Mouse (Mus musculus) myocyte (in vitro differentiated cells): ENCODE measurements around the gene Abcb10. TPM values are rescaled to one million over a fixed set of nuclear protein-coding genes. Genes with fewer than 3 reads are reported as not detected.

Source experiments
- H3K27me3 ChIP-seq: one replicate; pipeline ENCODE4 v1.6.1; 2011; ENCODE audit not compliant: control insufficient read depth, insufficient read depth, insufficient read length
- H3K36me3 ChIP-seq: one replicate; pipeline ENCODE4 v1.6.1; 2011; ENCODE audit not compliant: control insufficient read depth, insufficient read depth
- H3K4me2 ChIP-seq: one replicate; pipeline ENCODE4 v1.6.1; 2011; ENCODE audit warnings: low read depth, control low read depth
- H3K4me3 ChIP-seq: one replicate; pipeline ENCODE4 v1.5.1; 2011; ENCODE audit warnings: mild to moderate bottlenecking, control low read depth, moderate library complexity
- H3K79me2 ChIP-seq: one replicate; pipeline ENCODE4 v1.6.1; 2011; ENCODE audit not compliant: control insufficient read depth, insufficient read depth
- H3ac ChIP-seq: one replicate; pipeline ENCODE4 v1.6.1; 2011; ENCODE audit not compliant: control insufficient read depth, insufficient read length
- CEBPB ChIP-seq: IDR thresholded peaks from 2 replicates; pipeline ENCODE4 v1.6.1; 2011; ENCODE audit warnings: mild to moderate bottlenecking, moderate library complexity; ENCODE audit not compliant: poor library complexity, insufficient read depth, severe bottlenecking
- E2F4 ChIP-seq: IDR thresholded peaks from one replicate; pipeline ENCODE4 v1.6.1; 2011; ENCODE audit warnings: mild to moderate bottlenecking, control low read depth, moderate library complexity; ENCODE audit not compliant: insufficient read depth
- MAX ChIP-seq: IDR thresholded peaks from one replicate; pipeline ENCODE4 v1.6.1; 2011; ENCODE audit warnings: low read depth, mild to moderate bottlenecking, control low read depth
- MYOD1 ChIP-seq, 3 experiments: IDR thresholded peaks; one replicate each; pipeline ENCODE4 v1.6.1; 2011; ENCODE audit warnings: control low read depth in 2 of 3, low read depth in 2 of 3, mild to moderate bottlenecking in 2 of 3, moderate library complexity in 1 of 3; ENCODE audit not compliant: insufficient read length in 2 of 3, control insufficient read depth in 1 of 3
- MYOG ChIP-seq, 3 experiments: IDR thresholded peaks; one replicate each; pipeline ENCODE4 v1.6.1; 2011; ENCODE audit warnings: control low read depth in 2 of 3, low read depth in 2 of 3, mild to moderate bottlenecking in 2 of 3; ENCODE audit not compliant: insufficient read length in 2 of 3, control insufficient read depth in 1 of 3, insufficient read depth in 1 of 3
- POLR2A ChIP-seq: IDR thresholded peaks from one replicate; pipeline ENCODE4 v1.6.1; 2011; ENCODE audit warnings: low read depth, mild to moderate bottlenecking, control low read depth, moderate library complexity; ENCODE audit not compliant: insufficient read length
- POLR2AphosphoS2 ChIP-seq: IDR thresholded peaks from one replicate; pipeline ENCODE4 v1.6.1; 2011; ENCODE audit warnings: low read depth, control low read depth; ENCODE audit not compliant: insufficient read length
- REST ChIP-seq: IDR thresholded peaks from one replicate; pipeline ENCODE4 v1.6.1; 2011; ENCODE audit warnings: mild to moderate bottlenecking, control low read depth, moderate library complexity; ENCODE audit not compliant: insufficient read depth, insufficient read length
- SRF ChIP-seq: IDR thresholded peaks from one replicate; pipeline ENCODE4 v1.6.1; 2011; ENCODE audit warnings: low read depth; ENCODE audit not compliant: control insufficient read depth, insufficient read length
- TCF12 ChIP-seq: IDR thresholded peaks from one replicate; pipeline ENCODE4 v1.6.1; 2011; ENCODE audit warnings: mild to moderate bottlenecking, control low read depth; ENCODE audit not compliant: poor library complexity, insufficient read depth, severe bottlenecking
- TCF3 ChIP-seq: IDR thresholded peaks from one replicate; pipeline ENCODE4 v1.6.1; 2011; ENCODE audit warnings: low read depth, control low read depth; ENCODE audit not compliant: insufficient read length
- USF1 ChIP-seq: IDR thresholded peaks from one replicate; pipeline ENCODE4 v1.6.1; 2011; ENCODE audit warnings: low read depth, mild to moderate bottlenecking, control low read depth, moderate library complexity
- polyA plus RNA-seq: library from polyadenylated mRNA; unstranded; fragments of >200 nt; fragmentation: generic; extraction: Trizol; gene quantifications from one replicate; pipeline ENCODE4 v1.2.1, GENCODE M21; 2012; ENCODE audit warnings: missing spikeins

Gene Abcb10
- polyA plus RNA-seq, 1 experiment, result 11.0 TPM

DNA sequence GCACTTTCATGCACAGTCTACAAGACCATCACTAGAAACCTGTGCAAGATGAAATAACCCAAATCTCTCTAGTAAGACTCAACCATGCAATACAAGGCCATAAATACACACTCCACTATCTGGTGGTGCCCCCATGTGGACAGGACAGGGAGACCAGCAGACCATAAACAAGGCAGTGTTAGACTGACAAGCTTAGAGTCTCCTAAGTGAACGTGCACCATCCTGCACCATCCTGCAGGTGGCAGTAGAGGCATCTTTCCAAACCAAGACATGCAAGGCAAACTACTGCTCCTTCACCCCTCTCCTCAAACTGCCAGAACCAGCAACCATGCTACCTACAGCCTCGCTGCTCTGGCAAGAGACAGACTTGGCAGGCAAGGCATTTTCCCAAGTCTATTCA lies 58.2 kb downstream of the Abcb10 start:
- H3K27me3 ChIP-seq, result no peaks in the 10 kb centered on the region
- H3K36me3 ChIP-seq, result peaks cover 19% of the 10 kb centered on the region
- H3ac ChIP-seq, result no peak overlapping the region
- H3K4me2 ChIP-seq, result no peak overlapping the region
- TF ChIP-seq TCF3, result no peak
- peak; percentile 50 for TF ChIP-seq SRF
- H3K4me3 ChIP-seq, result no peak overlapping the region
- H3K79me2 ChIP-seq, result no peaks in the 10 kb centered on the region

DNA sequence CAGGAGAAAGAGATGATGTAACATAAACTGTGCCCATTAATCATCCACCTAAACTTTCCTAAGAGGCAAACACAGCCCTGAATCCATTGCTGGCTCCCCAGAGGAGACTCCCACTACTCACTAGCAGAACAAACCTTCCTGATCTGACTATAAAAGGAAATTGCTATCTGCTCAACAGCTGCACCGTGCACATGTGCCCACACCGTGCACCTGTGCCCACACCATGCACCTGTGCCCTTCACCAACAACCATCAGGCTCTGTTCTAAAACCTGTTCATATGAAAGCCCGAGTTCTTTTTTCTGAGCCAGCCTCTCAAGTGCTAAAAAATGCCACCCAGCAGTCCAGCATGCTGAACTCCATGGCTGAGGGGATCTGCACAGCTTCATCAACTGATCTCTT lies 68.3 kb downstream of the Abcb10 start:
- Histone ChIP-seq H3K36me3 (peaks cover 27% of the 10 kb centered on the region), H3K4me2 (no peak overlapping the region), H3ac (no peak overlapping the region), H3K79me2 (no peaks in the 10 kb centered on the region), H3K4me3 (no peak overlapping the region), H3K27me3 (no peaks in the 10 kb centered on the region)
- TF ChIP-seq MYOG (IDR thresholded peaks at IDR 0.05; ENCODE audit: control insufficient read depth in 1 of 3, insufficient read depth in 1 of 3, insufficient read length in 2 of 3, low read depth in 2 of 3) (peak in 2 of 3 experiments; percentile 11 to 70), MYOD1 (IDR thresholded peaks at IDR 0.05; ENCODE audit: control insufficient read depth in 1 of 3, insufficient read length in 2 of 3, low read depth in 2 of 3) (peak in 2 of 3 experiments; percentile 34 to 74), TCF3 (peak; percentile 41), CEBPB (no peak)

DNA sequence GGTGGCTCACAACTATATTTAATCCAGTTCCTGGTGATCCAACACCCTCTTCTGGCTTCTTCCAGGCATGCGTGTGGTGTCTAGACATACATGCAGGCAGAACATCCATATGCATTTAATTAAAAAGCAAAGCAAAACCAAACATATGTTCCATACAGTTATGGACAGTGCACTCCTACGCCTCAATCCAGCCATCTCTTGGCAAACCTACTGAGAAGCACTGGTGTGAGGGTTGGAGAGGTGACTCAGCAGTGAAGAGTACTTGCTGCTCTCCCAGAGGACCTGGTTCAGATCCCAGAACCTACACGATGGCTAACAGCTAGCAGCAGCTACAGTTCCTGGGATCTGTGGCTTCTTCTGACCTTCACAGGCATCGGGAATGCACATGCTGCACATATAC lies 70.7 kb downstream of the Abcb10 start:
- Histone ChIP-seq H3K79me2 (no peaks in the 10 kb centered on the region), H3K4me2 (no peak overlapping the region), H3ac (no peak overlapping the region), H3K27me3 (no peaks in the 10 kb centered on the region), H3K36me3 (peaks cover 22% of the 10 kb centered on the region), H3K4me3 (no peak overlapping the region)
- TF ChIP-seq POLR2A (no peak), MYOD1 (IDR thresholded peaks at IDR 0.05; ENCODE audit: control insufficient read depth in 1 of 3, insufficient read length in 2 of 3, low read depth in 2 of 3) (no peak), MAX (no peak), E2F4 (no peak), MYOG (IDR thresholded peaks at IDR 0.05; ENCODE audit: control insufficient read depth in 1 of 3, insufficient read depth in 1 of 3, insufficient read length in 2 of 3, low read depth in 2 of 3) (no peak), REST (no peak), CEBPB (no peak), POLR2AphosphoS2 (no peak), TCF12 (no peak), SRF (no peak), USF1 (no peak), TCF3 (no peak)

DNA sequence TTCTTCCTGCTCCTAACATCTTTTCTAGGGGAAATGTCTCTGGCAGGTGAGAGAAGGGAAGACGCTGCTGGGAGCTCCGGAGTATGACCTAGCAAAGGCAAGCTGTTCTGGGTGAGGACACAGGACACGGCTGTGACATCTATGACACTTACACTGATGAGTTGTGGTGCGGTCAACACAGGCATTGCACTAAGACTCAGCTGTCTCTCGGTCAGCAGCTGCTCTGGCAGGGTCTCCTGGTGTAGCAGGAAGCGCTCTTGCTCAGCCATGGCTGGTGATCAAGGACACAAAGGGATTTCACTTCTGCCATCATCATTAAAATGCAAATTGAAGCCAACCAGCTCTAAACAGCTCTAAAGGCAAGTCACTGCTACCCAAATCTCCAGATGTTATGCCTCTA lies 75.3 kb downstream of the Abcb10 start:
- H3K27me3 ChIP-seq, result no peaks in the 10 kb centered on the region
- TF ChIP-seq SRF, result no peak
- no peak for TF ChIP-seq TCF12
- peak in 2 of 3 experiments; percentile 50 to 67 for TF ChIP-seq MYOG (IDR thresholded peaks at IDR 0.05; ENCODE audit: control insufficient read depth in 1 of 3, insufficient read depth in 1 of 3, insufficient read length in 2 of 3, low read depth in 2 of 3)
- TF ChIP-seq CEBPB, result no peak
- TF ChIP-seq REST, result no peak
- TF ChIP-seq TCF3, result peak; percentile 15
- TF ChIP-seq USF1, result no peak
- no peak for TF ChIP-seq E2F4
- TF ChIP-seq MYOD1 (IDR thresholded peaks at IDR 0.05; ENCODE audit: control insufficient read depth in 1 of 3, insufficient read length in 2 of 3, low read depth in 2 of 3), result peak in 2 of 3 experiments; percentile 27 to 60
- TF ChIP-seq POLR2A, result no peak
- TF ChIP-seq MAX, result no peak
- TF ChIP-seq POLR2AphosphoS2, result no peak
- no peak overlapping the region for H3K4me3 ChIP-seq
- no peak overlapping the region for H3K4me2 ChIP-seq
- peaks cover 25% of the 10 kb centered on the region for H3K36me3 ChIP-seq
- no peak overlapping the region for H3ac ChIP-seq
- H3K79me2 ChIP-seq, result no peaks in the 10 kb centered on the region

DNA sequence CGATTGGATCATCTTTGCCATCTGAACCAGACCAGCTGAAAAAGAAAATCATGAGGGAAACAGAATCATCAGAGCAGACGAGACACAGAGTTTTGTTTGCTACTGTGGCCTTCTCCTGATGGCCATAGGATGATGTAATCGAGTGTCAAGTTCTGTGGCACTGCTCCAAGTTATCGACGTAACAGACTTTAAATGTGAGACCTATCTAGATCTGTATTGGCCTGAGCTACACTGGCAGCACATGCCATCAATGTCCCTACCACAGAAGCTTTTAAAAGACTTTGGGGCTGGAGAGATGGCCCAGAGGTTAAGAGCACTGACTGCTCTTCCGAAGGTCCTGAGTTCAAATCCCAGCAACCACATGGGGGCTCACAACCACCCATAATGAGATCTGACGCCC lies 80.3 kb downstream of the Abcb10 start:
- Histone ChIP-seq H3K4me2 (no peak overlapping the region), H3ac (no peak overlapping the region), H3K27me3 (no peaks in the 10 kb centered on the region), H3K36me3 (peaks cover 7% of the 10 kb centered on the region), H3K79me2 (no peaks in the 10 kb centered on the region), H3K4me3 (no peak overlapping the region)
- no peak for TF ChIP-seq SRF
- no peak for TF ChIP-seq TCF12
- no peak for TF ChIP-seq USF1
- no peak for TF ChIP-seq E2F4
- peak; percentile 72; the same call in 1 of the 2 replicates for TF ChIP-seq CEBPB
- TF ChIP-seq REST, result no peak
- no peak for TF ChIP-seq MYOG (IDR thresholded peaks at IDR 0.05; ENCODE audit: control insufficient read depth in 1 of 3, insufficient read depth in 1 of 3, insufficient read length in 2 of 3, low read depth in 2 of 3)

Other genes with a start within 250 kb of the Abcb10 start
- gene Rab4a, start 177.1 kb downstream of the Abcb10 start, polyA plus RNA-seq, result 24.0 TPM
- gene Ccsap, start 122.9 kb downstream of the Abcb10 start, polyA plus RNA-seq, result 2.3 TPM
- 9,007 TPM for gene Acta1, start 88.4 kb downstream of the Abcb10 start, polyA plus RNA-seq
- 11.7 TPM for gene Nup133, start 33.9 kb downstream of the Abcb10 start, polyA plus RNA-seq
- 16.0 TPM for gene Taf5l, start 38.3 kb upstream of the Abcb10 start, polyA plus RNA-seq
- 5.6 TPM for gene Urb2, start 38.4 kb upstream of the Abcb10 start, polyA plus RNA-seq
- 59.4 TPM for gene Galnt2, start 248.3 kb upstream of the Abcb10 start, polyA plus RNA-seq